Mouse (Mus musculus) adipocyte (in vitro differentiated cells): ENCODE data around the gene Frmd4a.
"Not testable (repeated sequence)": the region's sequence is repeated elsewhere in the genome, so short reads cannot be mapped to it uniquely, and the experiment has no call there.

Experiments used
- DNase-seq: peaks from one replicate; pipeline ENCODE4 v3.0.0-alpha.2; 2016; ENCODE audit warnings: low spot score

Frmd4a gene

DNA sequence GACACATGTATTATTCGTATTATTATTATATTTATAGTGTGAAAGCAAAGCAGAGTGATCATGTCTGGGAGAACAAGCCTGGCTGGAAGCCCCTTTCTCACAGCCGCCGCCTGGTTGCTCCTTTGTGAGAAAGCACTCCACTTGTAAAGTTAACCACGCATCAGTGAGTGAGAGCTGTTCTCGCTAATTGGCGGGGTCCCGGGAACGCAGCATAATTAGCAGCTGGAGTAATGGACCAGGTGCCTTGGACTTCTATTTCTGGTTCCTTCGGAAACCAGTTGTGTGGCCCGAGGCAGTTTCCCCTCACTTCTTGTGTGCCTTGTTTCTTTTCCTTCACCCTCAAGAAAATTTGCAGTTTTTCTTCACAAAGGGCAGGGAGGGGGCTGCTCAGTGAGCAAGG, 538.7 kb downstream of the Frmd4a start:
- DNase-seq, result no peak

DNA sequence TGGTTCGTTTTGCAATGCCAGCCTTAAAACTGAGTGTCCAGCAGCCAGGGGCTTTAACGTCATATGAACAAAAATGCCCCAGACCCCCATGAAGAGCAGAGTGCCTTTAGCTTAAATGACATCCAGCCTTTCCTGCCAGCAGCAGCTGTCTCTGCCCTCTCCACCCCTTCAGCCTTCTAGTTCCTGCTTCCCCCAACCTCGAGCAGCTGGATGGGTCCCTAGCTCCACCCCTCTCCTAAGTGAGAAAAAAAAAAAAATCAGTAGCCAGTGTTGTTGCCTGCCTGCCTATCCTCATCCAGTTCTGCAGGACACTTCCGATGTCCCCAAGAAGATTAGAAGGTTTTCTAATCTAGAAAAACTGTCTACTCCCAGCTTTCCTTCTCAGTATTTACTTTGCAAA, 539.5 kb downstream of the Frmd4a start:
- no peak for DNase-seq

DNA sequence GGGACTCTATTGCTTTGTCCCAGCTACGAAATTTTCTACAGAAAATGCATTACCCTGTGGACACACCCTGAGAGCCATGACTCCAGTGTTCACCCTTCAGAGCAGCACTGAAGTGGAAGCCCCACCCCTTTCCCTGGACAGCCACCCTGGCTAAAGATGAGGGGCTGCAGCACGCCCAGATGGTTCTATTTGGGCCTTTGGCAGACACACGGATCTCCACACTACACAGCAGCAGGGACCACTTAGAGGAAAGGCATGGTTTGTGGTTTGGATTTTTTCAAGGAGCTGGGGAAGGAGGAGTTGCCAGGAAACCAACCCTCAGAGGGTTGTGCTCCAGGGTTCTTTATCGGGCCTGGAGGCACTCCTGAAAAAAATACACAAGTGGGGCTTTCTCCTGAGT, 539.9 kb downstream of the Frmd4a start:
- DNase-seq, result no peak

DNA sequence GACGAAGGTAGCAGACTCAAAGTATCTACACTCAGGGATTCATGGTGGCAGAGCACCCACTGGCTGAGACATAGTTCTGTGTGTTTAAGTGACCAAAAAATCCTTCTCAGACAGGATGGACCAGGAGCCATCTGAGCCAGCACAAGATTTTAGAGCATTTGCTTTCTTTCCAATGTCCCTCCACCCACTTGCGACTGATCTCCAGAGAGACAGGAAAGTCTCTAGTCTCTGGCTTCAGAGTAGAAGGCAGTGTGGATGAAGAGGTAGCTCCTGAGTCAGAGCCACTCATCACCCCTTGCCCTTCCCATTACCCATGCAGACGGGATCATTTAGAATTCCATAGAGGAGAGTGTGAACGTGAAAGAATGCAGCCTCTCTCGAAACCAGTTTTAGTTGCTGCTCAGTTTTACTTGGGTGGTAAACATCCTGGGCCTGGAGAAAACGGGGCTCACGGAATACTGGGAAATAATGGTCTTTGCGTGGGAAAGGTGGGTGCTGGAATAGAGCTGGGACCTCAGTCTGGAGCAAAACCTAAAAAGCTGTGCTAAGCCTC, 541.2 kb downstream of the Frmd4a start:
- DNase-seq, result no peak

DNA sequence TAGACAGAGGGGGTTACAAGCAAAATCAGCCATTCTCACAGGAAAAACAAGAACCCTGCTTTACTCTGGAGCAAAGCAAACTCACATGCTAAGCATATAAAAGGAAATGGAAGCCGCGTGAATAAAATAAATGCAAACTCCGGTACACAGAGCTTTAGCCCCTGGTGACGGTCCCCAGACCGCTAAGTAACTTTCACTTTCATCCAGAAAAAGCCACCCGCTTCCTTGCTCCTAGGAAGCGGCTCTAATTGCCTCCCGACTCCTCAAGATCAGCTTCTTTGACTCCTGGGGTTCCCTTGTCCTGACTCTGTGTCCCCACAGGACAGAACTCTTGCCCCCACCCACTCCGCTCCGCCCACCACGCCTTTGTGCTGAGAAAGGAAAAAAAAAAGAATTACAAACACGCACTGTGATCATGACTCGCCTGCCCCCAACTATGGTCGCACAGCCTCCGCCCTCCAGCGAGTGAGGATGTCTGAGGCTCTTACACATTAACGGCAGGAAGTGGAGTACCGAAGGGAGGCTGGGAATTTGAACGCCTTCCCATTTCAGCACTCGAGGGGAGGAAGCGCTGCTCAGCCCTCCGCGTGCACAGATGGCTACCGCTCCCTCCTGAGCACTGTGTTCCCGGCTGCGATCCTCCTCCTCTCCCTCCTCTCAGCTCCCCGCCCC, 541.8 kb downstream of the Frmd4a start:
- DNase-seq, result peak; percentile 64

DNA sequence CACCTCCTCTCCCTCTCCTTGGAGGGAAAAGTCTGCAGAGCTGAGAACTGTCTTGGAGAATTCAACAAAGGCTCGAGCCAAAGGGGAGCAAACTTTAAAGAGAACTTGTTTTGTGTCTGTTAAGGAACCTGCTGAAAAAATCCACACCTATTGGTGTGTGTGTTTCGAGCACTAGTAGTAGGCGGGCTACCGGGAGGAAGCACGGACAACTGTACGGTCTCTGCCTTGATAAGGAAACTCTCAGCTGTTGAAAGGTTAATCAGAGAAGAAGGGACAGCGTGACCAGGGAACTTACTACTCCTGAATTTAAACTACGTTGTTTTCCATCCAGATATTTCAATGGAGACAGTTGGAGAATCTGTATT, 542.3 kb downstream of the Frmd4a start:
- DNase-seq, result no peak

DNA sequence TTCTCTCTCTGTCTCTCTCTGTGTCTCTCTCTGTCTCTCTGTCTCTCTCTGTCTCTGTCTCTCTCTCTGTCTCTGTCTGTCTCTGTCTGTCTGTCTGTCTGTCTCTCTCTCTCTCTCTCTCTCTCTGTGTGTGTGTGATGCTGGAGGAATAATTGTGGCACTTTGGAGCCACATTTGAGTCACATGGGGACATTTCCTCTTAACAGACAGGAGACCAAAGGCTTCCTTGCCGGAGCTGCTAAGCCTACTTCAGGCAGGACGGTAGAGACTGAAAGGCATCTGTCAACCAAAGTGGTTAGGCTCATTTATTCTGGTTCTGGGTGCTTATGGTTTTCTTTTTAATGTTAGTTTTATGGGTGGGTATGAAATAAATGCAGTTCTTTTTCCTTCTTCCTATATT, 543.0 kb downstream of the Frmd4a start:
- DNase-seq, result not testable (repeated sequence)

DNA sequence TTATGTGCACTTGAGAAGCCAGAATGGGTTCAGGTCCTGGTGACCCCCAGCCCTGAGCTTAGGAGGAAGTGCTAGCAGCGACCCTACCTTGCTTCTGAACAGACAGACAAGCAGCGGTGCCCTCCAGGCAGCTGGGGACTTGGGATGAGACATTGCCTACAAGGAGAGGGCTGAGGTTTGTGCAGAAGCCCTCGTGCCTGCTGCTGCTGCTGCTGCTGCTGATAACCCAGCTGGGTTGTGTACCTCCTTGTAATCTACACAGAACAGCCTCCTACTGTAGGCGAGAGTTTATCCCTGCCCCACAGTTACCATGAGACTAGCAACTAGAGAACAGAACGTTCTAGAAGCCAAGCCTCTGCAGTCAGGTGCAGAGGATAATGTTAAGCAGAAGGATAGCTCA, 543.7 kb downstream of the Frmd4a start:
- no peak for DNase-seq

DNA sequence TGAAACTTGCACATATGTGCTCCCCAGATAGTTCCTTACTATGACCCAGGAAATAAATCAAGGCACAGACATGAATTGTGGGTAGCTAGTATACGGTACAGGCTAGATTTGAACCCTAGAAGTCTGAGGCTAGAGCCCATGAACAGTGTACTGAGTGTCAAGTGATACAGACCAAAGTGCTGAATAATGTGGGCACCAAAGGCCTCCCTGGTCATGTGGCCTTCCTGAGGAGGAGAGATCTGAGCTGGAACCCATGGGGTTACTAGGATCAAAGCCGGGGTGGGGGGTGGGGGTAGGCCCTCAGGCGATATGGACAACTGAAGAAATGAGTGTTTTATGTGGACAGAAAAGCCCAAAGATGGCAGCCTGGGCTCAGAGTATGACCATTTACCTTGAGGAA, 544.9 kb downstream of the Frmd4a start:
- no peak for DNase-seq

DNA sequence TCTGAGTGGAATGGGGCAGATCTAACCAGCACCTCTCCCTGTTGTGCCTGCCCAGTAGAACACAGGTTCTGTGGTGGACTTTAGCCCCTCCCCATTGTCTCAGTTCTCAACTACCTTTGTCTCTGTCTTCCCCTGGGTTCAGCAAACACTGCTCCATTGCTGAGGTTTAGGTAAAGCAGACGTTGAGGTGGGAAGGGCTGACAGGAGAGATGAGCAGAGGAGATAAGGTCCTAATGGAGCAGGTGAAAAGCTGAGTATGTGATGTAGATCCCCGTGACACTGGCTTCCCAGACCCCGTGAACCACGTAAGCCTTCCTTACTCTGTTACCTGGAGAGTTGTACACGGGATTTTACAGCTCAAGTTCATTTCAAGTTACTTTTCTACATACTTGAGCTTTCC, 545.3 kb downstream of the Frmd4a start:
- no peak for DNase-seq

DNA sequence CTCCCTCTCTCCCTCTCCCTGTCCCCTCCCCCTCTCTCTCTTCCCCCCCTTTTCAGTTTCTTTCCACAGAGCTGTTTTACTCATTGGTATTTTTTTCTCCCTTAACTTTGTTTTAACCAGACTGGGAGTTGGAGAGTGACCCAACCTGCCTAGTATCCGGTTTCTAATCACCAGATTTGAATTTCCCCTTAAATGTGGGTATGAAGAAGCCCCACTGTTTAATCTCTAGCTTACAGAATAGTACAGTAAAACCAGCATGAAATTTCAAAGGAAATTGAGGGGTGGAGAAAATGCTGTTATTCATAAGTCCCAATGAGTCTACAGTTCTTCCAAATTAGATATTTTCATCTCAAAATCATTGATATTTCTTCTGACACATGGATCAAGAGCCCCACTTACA, 545.8 kb downstream of the Frmd4a start:
- no peak for DNase-seq

DNA sequence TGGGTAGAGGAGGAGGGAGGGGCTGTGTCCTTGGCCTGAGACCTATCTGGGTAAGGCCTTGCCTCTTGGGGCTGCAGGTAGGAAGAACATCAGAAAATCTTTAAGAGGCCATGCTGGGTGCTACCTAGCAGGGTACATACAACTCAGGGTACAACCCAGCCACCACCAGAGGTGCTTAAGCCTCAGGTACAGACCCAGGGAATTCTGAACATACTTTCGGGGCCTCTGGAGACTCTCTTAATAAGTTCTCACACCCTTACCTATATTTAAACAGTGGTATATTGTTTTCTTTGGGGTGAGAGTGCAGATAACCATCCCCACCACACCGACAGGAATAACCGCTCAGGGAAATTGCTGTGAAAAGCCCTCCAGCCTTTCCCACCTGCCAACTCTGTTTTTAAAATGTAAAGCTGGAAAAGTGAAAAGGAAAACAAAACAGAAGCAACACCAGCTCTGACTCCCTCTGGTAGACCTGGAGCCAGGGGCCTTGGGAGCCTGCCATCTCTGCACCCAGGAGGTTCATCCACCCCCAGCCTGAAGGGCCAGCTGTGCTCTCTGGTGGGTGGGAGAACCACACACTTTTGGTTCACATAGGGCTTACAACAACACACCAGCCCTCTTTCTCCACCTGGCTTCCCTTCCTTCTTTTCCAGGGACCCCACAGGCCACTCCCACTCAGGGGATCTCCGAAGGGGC, 548.9 kb downstream of the Frmd4a start:
- DNase-seq, result no peak

DNA sequence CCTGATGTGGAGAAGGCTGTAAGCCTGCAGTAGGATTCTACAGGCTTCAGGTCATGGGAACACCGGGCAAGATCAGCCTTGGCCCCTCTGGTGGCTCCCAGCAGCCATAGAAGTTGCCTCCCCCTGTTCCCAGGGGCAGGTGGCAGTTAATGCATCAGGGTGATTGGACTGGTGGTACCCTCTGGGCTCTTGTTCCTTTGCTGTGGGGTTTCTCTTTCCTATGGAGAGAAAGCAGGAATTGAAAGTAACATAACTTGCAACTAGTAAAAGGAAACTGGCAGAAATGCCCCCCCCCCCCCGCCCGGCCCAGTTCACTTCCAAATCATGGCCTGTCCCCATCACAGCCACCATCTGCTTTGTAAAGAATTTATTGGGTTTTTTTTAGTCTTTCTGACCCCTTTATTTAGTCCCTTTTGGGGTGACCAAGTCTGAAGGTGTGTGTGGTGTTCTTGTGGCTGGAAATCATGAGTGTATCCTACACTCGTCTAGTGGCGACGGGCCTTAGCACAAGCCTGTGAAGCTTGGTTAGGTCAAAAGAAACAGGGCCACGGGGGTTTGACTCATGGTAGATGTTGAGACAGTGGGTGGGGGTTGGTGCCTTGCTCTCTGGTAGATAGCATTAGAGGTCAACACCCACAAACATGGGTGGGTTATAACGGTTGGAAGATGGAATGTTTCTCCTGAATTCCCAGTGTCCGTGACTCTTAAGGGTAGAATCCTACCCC, 549.6 kb downstream of the Frmd4a start:
- DNase-seq, result no peak

DNA sequence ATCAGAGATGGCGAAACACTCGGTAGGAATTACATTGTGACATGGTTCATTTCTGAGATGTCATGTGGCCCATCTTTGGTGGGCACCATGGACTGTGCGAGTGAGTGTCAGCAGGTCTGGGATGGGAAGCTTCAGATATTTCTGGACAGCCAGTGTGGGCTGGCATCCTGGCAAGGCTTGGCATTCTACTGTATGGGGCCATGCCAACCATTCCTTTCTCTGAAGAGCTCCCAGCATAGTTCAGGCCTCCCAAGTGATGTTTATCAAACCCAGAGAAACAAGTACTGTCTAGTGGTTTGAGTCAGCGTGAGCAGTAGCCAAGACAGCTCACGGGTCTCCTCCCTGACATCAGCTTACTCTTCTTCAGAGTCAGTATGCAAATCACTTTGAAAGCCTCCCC, 551.5 kb downstream of the Frmd4a start:
- no peak for DNase-seq

DNA sequence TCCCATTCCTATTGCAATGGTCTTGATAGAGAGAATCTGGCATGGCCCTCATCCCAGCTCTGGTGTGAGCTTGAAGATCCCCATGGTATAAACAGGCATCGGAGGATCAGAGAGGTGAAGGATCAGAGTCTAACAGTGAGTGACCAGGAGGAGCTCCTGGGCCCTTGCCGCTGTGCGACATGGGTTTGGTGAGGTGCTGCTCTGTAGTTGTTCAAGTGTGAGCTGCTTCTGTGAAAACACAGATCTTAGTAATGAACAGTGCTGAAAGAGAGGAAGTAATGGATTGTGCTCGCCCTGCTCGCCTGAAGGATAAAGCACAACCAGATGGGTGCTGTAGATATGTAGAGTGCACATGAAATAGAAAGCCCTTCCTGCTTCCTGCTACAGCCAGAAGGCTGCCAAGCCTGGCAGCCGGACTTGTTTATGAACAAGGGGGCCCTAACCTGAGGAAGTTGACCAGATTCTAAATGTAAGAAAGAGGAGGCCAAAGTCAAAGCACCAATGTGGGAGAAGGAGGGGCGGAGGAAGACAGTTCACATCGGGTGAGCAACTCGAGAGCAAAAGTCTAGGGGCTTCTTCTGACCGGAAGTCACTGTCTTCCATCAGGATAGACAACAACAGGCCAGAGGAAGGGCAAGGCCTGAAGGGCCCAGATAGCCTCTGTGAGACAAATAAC, 552.8 kb downstream of the Frmd4a start:
- no peak for DNase-seq

DNA sequence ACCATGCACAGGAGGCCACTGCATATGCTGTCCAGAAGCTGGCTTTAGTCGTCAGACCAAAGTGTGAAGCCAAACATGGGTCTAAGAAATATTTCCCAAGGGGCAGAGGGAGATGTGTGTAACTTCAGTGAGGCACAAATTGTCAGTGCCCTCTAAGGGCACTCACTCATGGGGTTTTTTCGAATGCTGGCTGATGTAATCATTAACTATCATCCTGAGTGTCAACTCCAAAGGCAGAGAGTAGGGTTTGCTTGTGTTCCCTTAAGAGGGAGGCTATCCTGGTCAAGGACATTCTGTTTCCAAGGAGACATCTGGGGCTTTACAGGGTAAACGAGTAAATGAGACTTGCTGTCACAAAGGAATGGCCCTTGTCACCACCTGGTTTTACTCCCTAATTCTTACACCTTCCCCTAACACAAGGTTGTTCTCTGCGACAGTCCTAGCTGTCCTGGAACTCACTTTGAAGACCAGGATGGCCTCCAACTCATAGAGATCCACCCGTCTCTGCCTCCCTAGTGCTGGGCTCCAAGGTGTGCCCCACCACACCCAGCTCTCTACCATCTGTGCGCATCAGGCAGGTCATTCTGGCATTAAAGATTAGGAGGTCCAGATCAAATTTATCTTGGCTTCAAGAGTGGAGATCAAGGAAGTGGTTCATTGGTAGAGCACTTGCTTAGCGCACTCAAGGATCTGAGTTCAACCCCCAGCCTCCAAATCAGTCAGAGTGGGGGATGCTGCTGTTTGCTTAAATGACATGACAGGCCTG, 555.2 kb downstream of the Frmd4a start:
- DNase-seq, result no peak

DNA sequence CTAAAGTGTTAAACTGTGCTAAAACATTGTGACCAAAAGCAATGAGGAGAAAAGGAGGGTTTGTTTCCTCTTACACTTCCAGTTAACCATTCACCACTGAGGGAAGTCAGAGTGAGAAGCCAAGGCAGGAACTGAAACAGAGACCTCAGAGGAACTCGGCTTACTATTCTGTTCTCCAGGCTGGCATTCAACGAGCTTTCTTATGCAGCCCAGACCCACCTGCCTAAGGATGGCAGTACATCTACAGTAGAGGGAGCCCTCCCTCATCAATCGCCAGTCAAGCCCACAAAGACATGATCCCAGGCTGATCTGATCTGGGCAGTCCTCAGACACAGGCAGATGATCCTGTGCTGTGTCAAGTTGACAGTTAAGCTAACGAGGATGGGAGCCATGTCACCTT, 555.9 kb downstream of the Frmd4a start:
- DNase-seq, result no peak

DNA sequence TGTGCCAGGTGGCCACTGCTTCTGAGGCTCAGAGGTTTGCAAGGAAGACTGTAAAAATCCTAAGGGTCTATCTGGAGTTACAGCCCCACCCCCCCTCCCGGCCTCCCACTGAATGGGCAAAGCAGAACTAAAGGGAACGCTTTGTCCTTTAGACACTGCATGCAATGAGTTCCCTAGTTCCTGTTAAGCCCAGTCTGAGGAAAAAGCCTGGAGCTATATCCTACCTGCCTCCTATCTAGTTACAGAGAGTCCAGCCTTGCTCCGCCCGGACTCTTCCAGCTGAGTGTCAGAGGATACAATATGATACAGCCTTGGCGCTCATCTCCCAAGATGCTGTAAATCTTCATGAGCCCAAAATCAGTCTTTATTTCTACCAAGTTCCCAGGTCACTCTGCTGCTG, 556.7 kb downstream of the Frmd4a start:
- DNase-seq, result no peak

DNA sequence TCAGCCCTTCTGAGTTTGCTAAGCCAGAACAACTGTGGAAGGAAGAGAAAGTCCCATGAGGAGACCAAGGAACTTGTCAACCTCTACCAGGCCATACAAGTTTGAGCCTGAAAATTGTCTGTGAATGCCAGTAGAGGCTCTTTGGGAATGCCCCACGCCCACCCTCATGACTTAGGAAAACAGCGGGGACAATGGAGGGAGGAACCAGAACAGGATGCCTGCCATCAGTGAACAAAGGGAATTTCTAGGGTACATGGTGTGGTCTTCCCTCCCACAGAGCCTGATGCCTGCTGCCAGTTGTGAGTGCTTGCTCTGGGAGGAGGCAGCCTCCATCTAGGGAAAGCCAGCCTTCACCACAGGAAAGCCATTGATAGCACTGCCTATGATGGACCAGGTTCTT, 557.6 kb downstream of the Frmd4a start:
- no peak for DNase-seq

DNA sequence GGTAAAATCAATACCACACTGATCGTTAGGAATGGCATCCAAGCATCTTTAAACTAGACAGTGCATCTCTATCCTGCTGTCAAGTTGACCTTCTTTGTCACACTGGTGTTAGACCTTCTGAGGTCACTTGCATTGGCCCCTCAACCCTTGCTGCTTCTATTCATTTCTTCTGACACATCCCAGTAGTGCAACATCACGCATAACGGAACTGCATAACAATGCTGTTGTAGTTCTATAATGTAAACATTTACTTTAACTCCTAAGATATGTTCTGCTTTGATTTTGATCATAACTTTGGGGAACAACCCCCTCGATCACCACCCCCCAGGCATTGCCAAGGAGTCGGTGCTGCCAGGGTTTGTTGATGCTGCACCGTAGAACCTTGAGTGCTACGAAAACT, 558.5 kb downstream of the Frmd4a start:
- DNase-seq, result no peak

DNA sequence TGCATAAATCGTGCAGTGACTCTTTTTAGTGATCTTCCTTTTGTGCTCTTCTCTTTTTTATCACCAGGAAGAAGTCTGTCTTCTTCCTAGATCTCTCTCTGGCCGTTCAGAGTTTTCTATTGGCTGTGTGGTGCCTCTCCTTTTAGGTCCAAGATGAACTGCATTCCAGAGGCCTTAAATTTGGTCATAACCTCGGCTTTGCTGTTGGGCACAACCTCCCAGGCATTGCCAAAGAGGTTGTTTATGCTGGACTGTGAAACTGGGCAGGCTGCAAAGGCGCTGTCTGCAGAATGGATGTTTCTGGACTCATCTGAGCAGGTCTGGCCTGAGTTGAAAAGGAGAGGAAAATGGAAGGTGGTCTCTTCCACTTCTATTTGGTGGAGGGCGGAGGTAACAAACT, 560.8 kb downstream of the Frmd4a start:
- DNase-seq, result peak; percentile 48
